Mouse (Mus musculus) myocyte (in vitro differentiated cells): ENCODE data around the gene Rbm17. TPM values are rescaled to one million over a fixed set of nuclear protein-coding genes. Genes with fewer than 3 reads are reported as not detected.

Experiments used
- H3K27me3 ChIP-seq: one replicate; pipeline ENCODE4 v1.6.1; 2011; ENCODE audit not compliant: control insufficient read depth, insufficient read depth, insufficient read length
- H3K36me3 ChIP-seq: one replicate; pipeline ENCODE4 v1.6.1; 2011; ENCODE audit not compliant: control insufficient read depth, insufficient read depth
- H3K4me2 ChIP-seq: one replicate; pipeline ENCODE4 v1.6.1; 2011; ENCODE audit warnings: low read depth, control low read depth
- H3K4me3 ChIP-seq: one replicate; pipeline ENCODE4 v1.5.1; 2011; ENCODE audit warnings: mild to moderate bottlenecking, control low read depth, moderate library complexity
- H3K79me2 ChIP-seq: one replicate; pipeline ENCODE4 v1.6.1; 2011; ENCODE audit not compliant: control insufficient read depth, insufficient read depth
- H3ac ChIP-seq: one replicate; pipeline ENCODE4 v1.6.1; 2011; ENCODE audit not compliant: control insufficient read depth, insufficient read length
- CEBPB ChIP-seq: IDR thresholded peaks from 2 replicates; pipeline ENCODE4 v1.6.1; 2011; ENCODE audit warnings: mild to moderate bottlenecking, moderate library complexity; ENCODE audit not compliant: poor library complexity, insufficient read depth, severe bottlenecking
- E2F4 ChIP-seq: IDR thresholded peaks from one replicate; pipeline ENCODE4 v1.6.1; 2011; ENCODE audit warnings: mild to moderate bottlenecking, control low read depth, moderate library complexity; ENCODE audit not compliant: insufficient read depth
- MAX ChIP-seq: IDR thresholded peaks from one replicate; pipeline ENCODE4 v1.6.1; 2011; ENCODE audit warnings: low read depth, mild to moderate bottlenecking, control low read depth
- MYOD1 ChIP-seq, 3 experiments: IDR thresholded peaks; one replicate each; pipeline ENCODE4 v1.6.1; 2011; ENCODE audit warnings: control low read depth in 2 of 3, low read depth in 2 of 3, mild to moderate bottlenecking in 2 of 3, moderate library complexity in 1 of 3; ENCODE audit not compliant: insufficient read length in 2 of 3, control insufficient read depth in 1 of 3
- MYOG ChIP-seq, 3 experiments: IDR thresholded peaks; one replicate each; pipeline ENCODE4 v1.6.1; 2011; ENCODE audit warnings: control low read depth in 2 of 3, low read depth in 2 of 3, mild to moderate bottlenecking in 2 of 3; ENCODE audit not compliant: insufficient read length in 2 of 3, control insufficient read depth in 1 of 3, insufficient read depth in 1 of 3
- POLR2A ChIP-seq: IDR thresholded peaks from one replicate; pipeline ENCODE4 v1.6.1; 2011; ENCODE audit warnings: low read depth, mild to moderate bottlenecking, control low read depth, moderate library complexity; ENCODE audit not compliant: insufficient read length
- POLR2AphosphoS2 ChIP-seq: IDR thresholded peaks from one replicate; pipeline ENCODE4 v1.6.1; 2011; ENCODE audit warnings: low read depth, control low read depth; ENCODE audit not compliant: insufficient read length
- REST ChIP-seq: IDR thresholded peaks from one replicate; pipeline ENCODE4 v1.6.1; 2011; ENCODE audit warnings: mild to moderate bottlenecking, control low read depth, moderate library complexity; ENCODE audit not compliant: insufficient read depth, insufficient read length
- SRF ChIP-seq: IDR thresholded peaks from one replicate; pipeline ENCODE4 v1.6.1; 2011; ENCODE audit warnings: low read depth; ENCODE audit not compliant: control insufficient read depth, insufficient read length
- TCF12 ChIP-seq: IDR thresholded peaks from one replicate; pipeline ENCODE4 v1.6.1; 2011; ENCODE audit warnings: mild to moderate bottlenecking, control low read depth; ENCODE audit not compliant: poor library complexity, insufficient read depth, severe bottlenecking
- TCF3 ChIP-seq: IDR thresholded peaks from one replicate; pipeline ENCODE4 v1.6.1; 2011; ENCODE audit warnings: low read depth, control low read depth; ENCODE audit not compliant: insufficient read length
- USF1 ChIP-seq: IDR thresholded peaks from one replicate; pipeline ENCODE4 v1.6.1; 2011; ENCODE audit warnings: low read depth, mild to moderate bottlenecking, control low read depth, moderate library complexity
- polyA plus RNA-seq: library from polyadenylated mRNA; unstranded; fragments of >200 nt; fragmentation: generic; extraction: Trizol; gene quantifications from one replicate; pipeline ENCODE4 v1.2.1, GENCODE M21; 2012; ENCODE audit warnings: missing spikeins

Gene Rbm17
- 86.4 TPM for polyA plus RNA-seq

- H3K36me3 ChIP-seq = peaks cover 20% of the 10 kb centered on the region
- TF ChIP-seq MYOG (IDR thresholded peaks at IDR 0.05; ENCODE audit: control insufficient read depth in 1 of 3, insufficient read depth in 1 of 3, insufficient read length in 2 of 3, low read depth in 2 of 3) (no peak), MAX (no peak), TCF3 (no peak), POLR2AphosphoS2 (no peak), SRF (no peak), USF1 (no peak)
- peaks cover 36% of the 10 kb centered on the region for H3K79me2 ChIP-seq
- peak within 1 kb of the TSS; percentile 42 for H3K4me2 ChIP-seq
- peak within 1 kb of the TSS; percentile 67 for H3K4me3 ChIP-seq
- H3ac ChIP-seq = peak within 1 kb of the TSS; percentile 60
- peaks cover 4% of the 10 kb centered on the region for H3K27me3 ChIP-seq
Observed at GRCm38 (mm10) chr2:11604053-11604452, at the start of gene Rbm17. Gene Rbm17 (minus strand): TSS chr2:11604153.

- Histone ChIP-seq H3K4me3 (no peak overlapping the region), H3ac (no peak overlapping the region), H3K27me3 (no peaks in the 10 kb centered on the region), H3K36me3 (no peaks in the 10 kb centered on the region), H3K79me2 (no peaks in the 10 kb centered on the region), H3K4me2 (no peak overlapping the region)
- no peak for TF ChIP-seq USF1
- no peak for TF ChIP-seq E2F4
- TF ChIP-seq TCF3 = no peak
- TF ChIP-seq MYOD1 (IDR thresholded peaks at IDR 0.05; ENCODE audit: control insufficient read depth in 1 of 3, insufficient read length in 2 of 3, low read depth in 2 of 3) = no peak
- TF ChIP-seq CEBPB = no peak
- no peak for TF ChIP-seq MAX
- TF ChIP-seq TCF12 = no peak
- TF ChIP-seq POLR2AphosphoS2 = no peak
- no peak for TF ChIP-seq SRF
- TF ChIP-seq MYOG (IDR thresholded peaks at IDR 0.05; ENCODE audit: control insufficient read depth in 1 of 3, insufficient read depth in 1 of 3, insufficient read length in 2 of 3, low read depth in 2 of 3) = no peak
- no peak for TF ChIP-seq REST
- no peak for TF ChIP-seq POLR2A
Observed at GRCm38 (mm10) chr2:11653330-11653729, 49.4 kb upstream of the Rbm17 start.

- Histone ChIP-seq H3K4me3 (no peak overlapping the region), H3ac (no peak overlapping the region), H3K27me3 (no peaks in the 10 kb centered on the region), H3K79me2 (no peaks in the 10 kb centered on the region), H3K36me3 (no peaks in the 10 kb centered on the region), H3K4me2 (no peak overlapping the region)
- TF ChIP-seq USF1 = no peak
- no peak for TF ChIP-seq TCF3
- no peak for TF ChIP-seq MAX
- no peak for TF ChIP-seq MYOG (IDR thresholded peaks at IDR 0.05; ENCODE audit: control insufficient read depth in 1 of 3, insufficient read depth in 1 of 3, insufficient read length in 2 of 3, low read depth in 2 of 3)
- no peak for TF ChIP-seq MYOD1 (IDR thresholded peaks at IDR 0.05; ENCODE audit: control insufficient read depth in 1 of 3, insufficient read length in 2 of 3, low read depth in 2 of 3)
- TF ChIP-seq POLR2A = no peak
- no peak for TF ChIP-seq CEBPB
- TF ChIP-seq REST = no peak
Observed at GRCm38 (mm10) chr2:11652780-11653179, 48.8 kb upstream of the Rbm17 start.

GRCm38 (mm10) chr2:11652196-11652595 lies 48.2 kb upstream of the Rbm17 start:
- Histone ChIP-seq H3K27me3 (no peaks in the 10 kb centered on the region), H3K79me2 (no peaks in the 10 kb centered on the region), H3ac (no peak overlapping the region), H3K4me2 (no peak overlapping the region), H3K4me3 (no peak overlapping the region), H3K36me3 (no peaks in the 10 kb centered on the region)
- TF ChIP-seq REST (no peak), MYOG (IDR thresholded peaks at IDR 0.05; ENCODE audit: control insufficient read depth in 1 of 3, insufficient read depth in 1 of 3, insufficient read length in 2 of 3, low read depth in 2 of 3) (no peak), MYOD1 (IDR thresholded peaks at IDR 0.05; ENCODE audit: control insufficient read depth in 1 of 3, insufficient read length in 2 of 3, low read depth in 2 of 3) (no peak), TCF3 (no peak), TCF12 (no peak), CEBPB (no peak), MAX (no peak), POLR2AphosphoS2 (no peak), POLR2A (no peak), USF1 (no peak), SRF (no peak), E2F4 (no peak)

- H3ac ChIP-seq = no peak overlapping the region
- H3K4me3 ChIP-seq = no peak overlapping the region
- no peak overlapping the region for H3K4me2 ChIP-seq
- no peaks in the 10 kb centered on the region for H3K79me2 ChIP-seq
- H3K27me3 ChIP-seq = no peaks in the 10 kb centered on the region
- no peaks in the 10 kb centered on the region for H3K36me3 ChIP-seq
- TF ChIP-seq TCF12 (no peak), TCF3 (no peak), SRF (no peak), MAX (no peak), POLR2AphosphoS2 (no peak), POLR2A (no peak), MYOG (IDR thresholded peaks at IDR 0.05; ENCODE audit: control insufficient read depth in 1 of 3, insufficient read depth in 1 of 3, insufficient read length in 2 of 3, low read depth in 2 of 3) (no peak), USF1 (no peak), REST (no peak), CEBPB (no peak), E2F4 (no peak), MYOD1 (IDR thresholded peaks at IDR 0.05; ENCODE audit: control insufficient read depth in 1 of 3, insufficient read length in 2 of 3, low read depth in 2 of 3) (no peak)
Observed at GRCm38 (mm10) chr2:11651476-11651875, 47.5 kb upstream of the Rbm17 start.
